Mouse (Mus musculus): ENCODE data around the gene Pgpep1.

Gene Pgpep1

DNA sequence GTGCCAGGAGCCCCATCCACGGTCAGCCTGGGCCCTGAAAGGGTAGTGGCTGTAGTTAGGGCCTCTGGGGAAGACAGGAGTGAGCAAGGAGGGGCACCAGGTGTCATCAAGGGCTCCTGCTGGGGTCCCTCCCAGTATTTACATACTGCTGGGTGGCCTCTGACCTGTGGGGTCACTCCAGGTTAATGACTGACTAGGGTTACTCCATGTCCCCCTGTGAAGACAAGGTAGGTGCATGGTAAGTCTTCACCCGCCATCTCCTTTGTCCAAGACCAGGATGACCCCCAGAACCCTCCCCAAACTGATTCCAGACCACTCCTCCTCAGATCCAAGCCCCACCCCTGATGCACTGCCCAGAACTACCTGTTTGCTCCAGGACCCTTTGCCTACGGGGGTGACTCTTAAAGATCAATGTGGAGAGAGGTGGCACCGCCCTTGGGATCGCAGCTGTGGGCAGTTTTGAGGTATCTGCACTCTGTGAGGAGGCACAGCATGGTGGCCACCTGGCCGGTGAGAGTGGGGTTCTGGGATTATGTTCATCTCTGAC lies 27.8 kb downstream of the Pgpep1 start, which contains the start of gene Gdf15:
TSS of gene Gdf15 (minus strand) at position 111 of the 547 bp plus-strand sequence.
- DNase-seq (ENCODE audit: low spot score): no peak

DNA sequence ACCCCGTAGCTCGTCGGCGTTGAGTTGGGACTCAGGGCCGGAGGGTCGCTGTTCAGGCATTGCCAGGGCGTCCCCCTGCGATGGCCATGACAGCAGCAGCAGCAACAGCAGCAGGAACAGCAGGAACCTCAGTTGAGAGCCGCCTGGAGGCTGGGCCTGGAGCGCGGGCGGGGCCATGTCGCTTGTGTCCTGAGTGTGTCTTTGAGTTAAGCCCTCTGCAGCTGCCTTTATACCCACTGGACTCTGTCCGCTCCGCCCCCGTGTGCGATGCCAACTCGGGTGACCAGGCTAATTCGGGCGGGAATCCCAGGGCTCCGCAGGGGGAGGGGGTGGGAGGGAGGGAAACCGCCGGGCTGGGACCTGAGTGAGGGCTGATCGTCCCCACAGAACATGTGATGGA lies 28.8 kb downstream of the Pgpep1 start:
- no peak for DNase-seq (ENCODE audit: low spot score)

DNA sequence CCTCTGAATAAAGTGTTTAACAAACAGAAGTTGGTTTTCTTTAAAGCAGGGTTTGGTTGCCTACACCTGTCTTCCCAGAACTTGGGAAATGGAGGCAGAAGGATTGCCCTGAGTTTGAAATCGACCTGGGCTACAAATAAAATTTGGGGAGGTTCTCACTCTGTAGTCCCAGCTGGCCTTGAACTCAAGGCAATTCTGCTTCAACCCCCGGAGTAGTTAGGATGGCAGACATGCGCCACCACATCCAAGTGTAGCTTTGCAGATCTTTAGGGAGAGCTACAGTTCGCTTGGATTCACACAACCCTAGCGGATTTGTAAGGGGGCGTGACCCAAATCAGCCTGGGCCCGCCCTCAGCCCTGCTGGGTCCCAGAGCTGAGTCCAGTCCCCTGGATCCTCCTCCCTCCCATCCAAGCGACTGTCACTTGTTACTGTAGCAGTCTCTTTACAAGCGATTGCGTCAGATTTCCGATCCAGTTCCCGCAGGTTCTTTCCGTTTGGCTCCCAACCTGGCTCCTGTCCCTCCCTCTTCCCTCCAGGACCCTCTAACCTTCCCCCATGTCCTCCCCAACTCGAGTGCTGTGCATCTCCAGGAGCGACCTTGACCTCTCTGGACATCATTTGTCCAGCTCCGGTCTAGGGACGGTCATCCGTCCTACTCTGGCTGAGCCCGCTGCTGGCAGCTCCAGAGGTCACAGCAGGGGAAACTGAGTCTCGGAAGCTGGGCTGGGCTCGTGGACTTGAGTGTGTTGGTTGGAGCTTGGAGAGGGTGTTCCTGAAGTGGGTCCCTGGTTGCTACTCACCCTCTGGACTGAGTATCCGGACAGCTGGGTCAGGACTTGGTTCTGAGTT lies 29.4 kb downstream of the Pgpep1 start:
- no peak for DNase-seq (ENCODE audit: low spot score)

DNA sequence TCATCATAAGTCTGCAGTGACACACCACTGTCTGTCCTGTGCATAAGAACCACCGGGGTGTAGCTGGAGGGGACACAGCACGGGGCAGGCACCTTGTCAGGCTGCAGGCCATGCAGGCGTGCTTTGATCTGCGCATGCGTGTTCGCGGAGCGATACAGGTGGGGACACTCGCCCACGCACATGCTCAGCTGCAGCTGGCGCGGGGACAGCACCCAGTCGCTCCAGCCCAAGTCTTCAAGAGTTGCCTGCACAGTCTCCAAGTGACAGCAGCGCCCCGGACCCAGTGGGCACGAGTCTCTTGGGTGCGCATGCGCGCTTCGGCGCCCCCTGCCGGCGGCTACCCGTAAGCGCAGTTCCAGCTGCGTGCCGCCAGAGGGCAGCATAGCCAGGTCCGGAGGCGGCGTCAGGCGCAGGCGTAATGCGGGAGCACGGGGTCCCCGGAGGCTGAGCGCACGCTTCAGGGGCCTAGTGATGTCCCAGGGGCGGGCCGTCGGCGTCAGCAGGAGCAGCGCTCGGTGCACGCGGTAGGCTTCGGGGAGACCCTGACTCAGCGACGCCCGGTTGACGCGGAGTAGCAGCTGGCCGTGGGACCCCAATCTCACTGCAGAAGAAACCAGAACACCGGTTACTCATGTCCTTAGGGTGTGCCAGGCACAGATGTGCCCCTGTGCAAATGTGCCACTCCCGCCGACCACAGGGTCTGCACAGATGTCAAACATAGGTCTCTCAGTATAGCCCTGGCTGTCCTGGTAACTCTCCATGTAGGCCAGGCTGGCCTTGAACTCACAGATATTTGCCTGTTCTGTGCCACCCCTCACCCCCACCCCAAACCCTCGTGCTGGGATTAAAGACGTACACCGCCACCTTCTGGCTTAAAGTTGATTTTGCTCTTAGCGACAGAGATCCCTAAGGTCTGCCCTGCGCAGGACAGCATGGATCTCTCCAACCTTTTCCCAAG lies 30.3 kb downstream of the Pgpep1 start:
- peak; percentile 93 for DNase-seq (ENCODE audit: low spot score)

DNA sequence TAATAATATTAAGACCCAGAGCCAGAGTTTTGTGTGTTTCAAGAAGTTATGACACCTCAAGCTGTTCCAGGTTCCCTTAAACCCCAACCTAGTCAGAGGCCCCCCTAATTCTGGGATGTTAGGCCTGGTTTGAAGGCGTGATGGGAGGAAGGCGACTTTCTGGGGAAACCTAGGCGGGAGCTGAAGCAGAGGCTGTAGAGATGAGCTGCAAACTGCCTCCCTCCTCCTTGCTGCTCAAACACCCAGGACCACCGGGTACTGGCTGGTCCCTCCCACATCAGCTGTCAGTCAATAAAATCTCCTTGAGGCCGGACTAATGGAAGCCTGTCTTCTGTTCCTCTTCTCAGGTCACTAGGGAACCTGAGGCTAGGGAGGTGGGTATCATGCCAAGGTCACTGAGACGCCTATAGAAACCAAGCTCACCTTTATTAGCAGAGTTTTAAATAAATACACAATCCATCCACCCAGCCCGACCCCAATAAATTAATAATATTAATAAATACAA lies 31.1 kb downstream of the Pgpep1 start:
- DNase-seq (ENCODE audit: low spot score): no peak

DNA sequence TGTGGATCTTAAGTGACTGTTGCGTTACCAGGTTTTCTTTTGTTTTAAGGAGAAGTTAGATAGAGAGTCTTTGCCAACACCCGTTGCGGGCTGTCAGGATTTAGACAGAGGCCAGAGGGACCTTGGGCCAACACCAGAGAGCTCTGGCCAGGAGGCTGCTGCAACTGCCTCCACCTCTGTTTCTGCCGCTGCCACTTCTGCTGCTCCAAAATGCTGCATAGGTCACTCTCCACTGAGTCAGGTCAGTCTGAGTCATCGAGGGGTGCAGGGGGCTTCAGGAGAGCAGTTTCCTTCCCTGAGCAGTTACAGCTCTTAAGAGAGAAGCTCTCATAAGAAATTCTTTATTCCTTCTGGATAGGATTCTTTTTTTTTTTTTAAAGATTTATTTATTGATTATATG lies 33.1 kb downstream of the Pgpep1 start:
- DNase-seq (ENCODE audit: low spot score): no peak

DNA sequence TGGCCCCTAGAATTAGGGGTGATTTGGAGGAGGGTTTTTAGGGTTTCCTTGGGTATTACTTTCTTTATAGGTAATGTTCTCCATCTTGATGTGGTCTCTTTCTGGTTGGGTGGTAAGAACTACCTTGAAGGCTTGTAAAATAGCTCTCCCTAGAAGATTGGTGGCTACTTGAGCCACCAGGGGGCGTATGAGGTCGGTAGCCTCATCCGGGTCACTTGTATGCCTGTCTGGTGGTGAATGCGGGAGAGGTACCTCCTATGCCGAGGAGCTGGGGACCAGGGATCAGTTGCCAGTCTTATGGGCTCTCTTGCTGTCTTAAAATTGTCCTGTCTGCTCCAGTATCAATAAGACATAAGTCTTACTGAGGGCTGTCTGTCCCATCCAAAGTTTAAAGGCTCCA lies 35.1 kb downstream of the Pgpep1 start:
- no peak for DNase-seq (ENCODE audit: low spot score)

DNA sequence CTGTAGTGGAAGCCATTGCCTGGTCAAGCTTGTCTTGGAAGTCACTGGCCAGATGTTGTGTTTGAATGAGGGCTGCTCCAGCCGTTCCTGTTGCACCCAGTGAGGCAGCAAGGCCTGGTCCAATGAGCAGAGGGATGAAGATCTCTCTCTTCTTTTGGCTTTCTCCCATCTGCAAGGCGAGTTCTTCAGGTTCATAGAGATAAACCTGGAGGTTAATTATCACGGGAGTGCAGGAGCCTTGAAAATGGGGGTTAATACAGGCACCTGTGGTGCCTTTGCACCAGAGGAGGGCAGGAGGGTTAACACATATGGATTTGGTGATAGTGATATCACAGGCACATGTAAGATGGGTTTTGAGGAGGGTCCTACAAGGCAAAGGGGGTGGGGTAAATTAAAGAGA lies 38.0 kb downstream of the Pgpep1 start:
- DNase-seq (ENCODE audit: low spot score): no peak

DNA sequence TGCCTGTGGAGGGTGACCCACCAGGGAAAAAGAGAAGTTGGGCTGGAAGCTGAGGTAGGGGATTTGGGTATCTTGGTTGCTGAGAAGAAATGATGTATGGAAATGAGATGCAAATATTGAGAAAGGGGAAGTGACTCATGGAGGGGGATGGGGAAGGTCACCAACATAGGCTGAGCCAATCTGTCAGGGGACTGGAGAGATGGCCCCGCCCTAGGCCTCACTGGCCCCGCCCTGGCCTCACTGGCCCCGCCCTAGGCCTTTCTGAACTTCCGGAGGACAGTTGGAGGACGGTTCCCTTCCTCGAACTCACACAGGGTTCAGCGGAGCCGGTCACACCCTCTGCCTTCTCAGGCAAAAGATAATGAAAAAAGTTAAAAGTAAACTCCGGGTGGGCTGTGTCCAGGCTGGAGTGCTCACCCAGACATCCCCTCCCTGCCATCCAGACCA lies 41.3 kb downstream of the Pgpep1 start:
- peak; percentile 63 for DNase-seq (ENCODE audit: low spot score)

DNA sequence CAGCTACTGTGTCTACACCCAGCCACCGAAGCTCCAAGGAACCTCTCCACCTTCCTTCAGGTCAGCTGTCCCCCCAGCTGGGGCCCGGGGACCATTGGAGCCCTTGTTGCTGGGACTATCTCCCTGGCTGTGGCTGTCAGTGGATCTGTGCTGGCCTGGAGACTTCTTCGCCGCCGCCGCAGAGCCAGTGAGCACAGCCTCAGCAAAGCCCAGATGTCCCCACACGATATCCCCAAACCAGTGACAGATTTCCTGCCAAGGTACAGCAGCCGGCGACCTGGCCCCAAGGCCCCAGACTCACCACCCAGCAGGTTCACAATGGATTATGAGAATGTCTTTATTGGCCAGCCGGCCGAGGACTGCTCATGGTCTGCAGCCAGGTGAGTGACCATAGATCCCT lies 42.2 kb downstream of the Pgpep1 start:
- DNase-seq (ENCODE audit: low spot score): no peak

DNA sequence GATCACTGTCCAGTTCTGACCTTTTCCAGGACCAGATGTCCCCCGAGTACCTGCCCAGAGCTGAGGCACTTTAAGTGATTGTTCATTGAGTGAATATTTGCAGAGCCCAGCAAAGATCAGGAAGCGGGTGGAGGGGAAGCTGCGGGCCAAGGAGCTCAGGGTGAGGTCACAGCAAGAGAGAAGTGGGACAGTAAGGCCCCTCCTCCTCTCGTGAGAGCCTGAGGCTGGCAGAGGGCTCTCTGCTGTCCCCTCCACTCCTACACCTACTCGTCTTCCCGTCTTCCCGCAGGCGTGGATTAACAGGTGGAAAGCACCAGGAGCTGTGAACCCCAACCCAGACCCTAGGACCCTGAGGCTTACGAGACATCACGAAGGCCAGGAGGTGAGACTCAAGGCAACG lies 43.5 kb downstream of the Pgpep1 start:
- no peak for DNase-seq (ENCODE audit: low spot score)

DNA sequence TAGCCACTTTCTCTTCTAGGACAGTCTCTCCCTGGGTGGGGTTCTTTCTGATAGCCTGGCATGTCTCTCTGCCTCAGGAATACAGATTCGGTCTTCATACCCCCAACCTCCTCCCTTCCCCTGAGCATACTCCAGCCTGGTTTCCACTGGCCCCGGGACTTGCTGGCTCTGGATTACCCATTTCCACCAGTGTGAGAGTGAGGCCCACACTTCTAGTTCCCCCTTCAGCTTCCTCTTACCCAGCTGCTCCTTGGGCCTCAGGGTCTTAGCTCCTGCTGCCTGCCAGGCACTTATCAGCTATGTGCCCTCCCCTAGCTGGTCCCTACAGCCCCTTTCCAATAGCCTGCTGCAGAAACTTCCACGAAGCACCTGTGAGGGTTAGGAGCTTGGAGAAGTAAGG lies 44.3 kb downstream of the Pgpep1 start, which contains the start of gene Lrrc25:
TSS of gene Lrrc25 (plus strand) at position 262 of the 400 bp plus-strand sequence.
- DNase-seq (ENCODE audit: low spot score): no peak

DNA sequence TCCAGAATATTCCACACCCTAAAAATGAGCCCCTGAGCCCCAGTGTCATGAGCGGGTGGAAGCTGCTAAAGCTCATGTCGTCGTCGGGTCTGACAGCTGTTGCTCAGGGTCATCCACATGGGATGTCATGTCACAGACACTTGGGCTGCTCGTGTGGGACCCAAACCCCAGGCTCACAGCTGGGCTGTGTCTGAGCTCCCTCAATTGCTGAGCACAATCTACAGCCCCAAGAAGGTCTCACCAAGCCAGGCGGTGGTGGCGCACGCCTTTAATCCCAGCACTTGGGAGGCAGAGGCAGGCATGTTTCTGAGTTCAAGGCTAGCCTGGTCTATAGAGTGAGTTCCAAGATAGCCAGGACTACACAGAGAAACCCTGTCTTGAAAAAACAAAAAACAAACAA lies 44.9 kb downstream of the Pgpep1 start:
- no peak for DNase-seq (ENCODE audit: low spot score)

DNA sequence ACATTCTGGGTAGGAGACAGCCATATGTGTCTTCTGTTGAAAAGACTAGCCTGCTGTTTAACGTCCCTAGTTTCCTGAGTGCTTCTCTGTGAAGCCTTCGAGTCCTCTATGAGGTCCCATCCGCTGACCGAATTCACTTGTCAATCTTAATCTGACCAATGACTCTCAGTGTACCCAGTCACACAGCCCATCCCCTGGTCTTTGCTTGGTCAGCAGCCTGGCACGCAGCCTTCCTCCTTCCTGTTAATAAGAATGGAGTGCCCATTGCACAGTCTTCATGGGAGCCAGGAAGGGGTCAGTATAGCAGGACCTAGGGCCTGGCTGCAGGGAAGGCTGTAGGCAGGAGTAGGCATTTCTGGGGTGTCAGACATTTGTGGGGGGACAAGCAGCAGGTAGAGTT lies 45.7 kb downstream of the Pgpep1 start:
- DNase-seq (ENCODE audit: low spot score): no peak

DNA sequence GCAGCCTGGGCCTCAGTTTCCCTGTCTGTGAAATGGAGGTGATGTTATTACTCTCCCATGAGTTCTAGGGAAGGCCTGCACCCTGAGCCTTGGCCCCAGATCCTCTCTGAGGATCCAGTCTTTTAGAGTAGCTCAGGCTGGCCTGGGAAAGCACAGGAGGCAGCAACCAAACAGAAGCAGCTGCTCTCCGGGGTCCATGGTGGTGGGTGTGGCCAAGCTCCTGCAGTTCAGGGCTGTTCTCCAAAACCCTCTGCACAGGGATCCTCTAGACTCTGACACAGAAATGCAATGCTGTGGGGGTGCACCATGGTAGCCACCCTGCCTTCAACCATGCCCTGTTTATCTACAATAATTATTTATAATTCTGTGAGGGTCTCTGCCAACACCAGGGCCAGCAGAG lies 46.4 kb downstream of the Pgpep1 start:
- no peak for DNase-seq (ENCODE audit: low spot score)

DNA sequence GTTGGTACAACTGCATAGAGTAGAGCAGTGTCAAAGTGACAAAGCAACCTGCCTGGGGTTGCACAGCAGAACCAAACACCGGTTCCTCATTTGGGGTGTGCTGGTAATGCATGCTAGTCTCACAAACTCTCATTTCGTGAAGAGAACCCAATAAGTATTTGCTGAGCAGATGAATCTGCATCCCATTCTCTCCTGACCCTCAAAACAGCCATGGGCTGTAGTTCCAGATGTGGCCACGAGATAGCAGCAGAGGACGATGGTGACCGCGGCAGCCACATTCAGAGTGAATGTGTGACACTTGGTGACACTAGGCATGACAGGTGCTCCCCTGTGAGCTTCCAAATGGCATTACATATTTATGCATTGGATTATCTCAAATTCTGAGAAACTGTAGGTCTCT lies 48.3 kb downstream of the Pgpep1 start:
- DNase-seq (ENCODE audit: low spot score): peak; percentile 91

DNA sequence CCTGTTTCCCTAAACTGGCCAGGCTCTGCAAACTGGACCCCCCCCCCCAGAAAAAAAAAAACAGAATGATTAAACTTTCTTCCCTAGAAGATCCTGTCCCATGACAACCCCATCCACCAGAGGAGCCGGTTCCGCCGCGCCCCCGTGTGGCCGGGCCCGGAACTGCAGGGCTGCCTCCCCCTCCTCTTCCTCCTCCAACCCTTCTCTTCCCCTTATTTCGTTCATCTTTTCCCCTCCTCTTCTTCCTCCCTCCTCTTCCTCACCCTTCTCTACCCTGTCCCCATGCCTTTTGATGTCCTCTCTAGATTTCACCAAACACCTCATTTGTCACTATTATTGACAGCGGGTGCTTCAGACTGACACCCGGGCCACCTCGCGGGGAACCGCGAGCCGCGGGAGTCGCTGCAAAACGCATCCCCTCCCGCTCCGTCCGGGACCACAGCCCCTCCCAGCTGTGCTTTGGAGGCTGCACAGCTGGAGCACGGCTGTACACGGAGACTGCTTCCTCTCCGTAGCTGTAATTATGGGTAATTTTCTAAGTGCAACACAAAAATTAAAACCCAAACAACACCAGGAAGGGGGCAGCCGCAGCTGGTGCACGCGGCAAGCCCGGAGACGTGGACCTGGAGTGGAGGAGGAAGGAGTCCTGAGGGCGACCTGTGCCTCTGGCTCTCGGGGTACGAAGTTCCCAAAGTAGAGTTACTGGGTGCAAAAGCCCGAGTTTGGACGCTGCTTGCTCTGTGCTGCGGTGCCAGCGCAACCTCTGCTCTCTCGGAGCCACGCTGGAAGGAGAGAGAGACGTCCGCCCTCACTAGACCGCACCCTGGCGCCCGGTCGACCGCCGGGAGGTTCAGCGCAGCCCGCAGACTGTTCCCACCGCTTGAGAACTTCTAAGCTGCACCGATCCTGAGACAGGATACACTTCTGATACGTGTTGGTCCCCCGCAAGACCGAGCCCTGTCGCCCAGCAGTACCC lies 49.1 kb downstream of the Pgpep1 start:
- peak; percentile 83 for DNase-seq (ENCODE audit: low spot score)

DNA sequence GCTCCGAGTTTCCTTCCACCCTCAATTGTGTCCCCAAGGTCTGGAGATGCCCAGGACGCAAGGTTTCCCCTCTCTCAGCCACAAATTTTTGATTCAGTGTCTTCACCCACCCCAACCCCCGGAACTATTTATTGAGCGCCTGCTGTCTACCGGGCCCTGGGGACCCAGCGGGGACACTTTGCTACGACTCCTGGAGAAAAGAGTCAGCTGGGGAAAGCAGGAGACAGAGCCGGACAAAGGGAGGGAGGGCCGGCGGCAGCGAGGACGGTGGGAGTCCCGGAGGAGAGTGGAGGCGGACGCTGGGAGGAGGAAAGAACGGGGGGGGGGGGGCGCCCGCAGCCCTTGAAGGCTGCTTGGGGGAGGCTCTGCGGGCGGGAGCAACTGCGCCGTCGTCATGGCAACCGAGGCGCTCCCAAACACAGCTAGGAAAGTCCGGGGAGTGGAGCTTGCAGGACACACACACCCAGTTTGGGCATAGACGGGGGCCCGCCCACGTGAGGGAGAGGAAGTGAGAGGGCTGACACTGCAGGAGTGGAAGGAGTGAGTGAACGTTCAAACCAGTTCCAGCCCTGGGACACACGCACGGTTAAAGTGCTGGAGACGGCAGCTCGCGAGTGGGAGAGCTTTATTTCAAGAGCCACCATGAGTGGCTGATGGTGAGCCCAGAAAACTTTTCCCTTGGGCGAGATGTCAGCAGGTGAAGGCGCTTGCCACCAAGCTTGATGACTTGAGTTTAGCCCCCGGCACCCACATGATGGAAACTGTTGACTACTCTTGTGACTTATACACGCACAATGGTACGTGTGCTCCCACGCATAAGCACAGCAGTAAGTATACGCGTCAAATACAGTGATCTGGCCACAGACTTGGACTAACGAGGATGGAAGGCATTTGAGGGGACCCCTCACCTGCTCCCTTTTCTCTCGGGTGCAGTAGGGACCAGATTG lies 50.1 kb downstream of the Pgpep1 start:
- DNase-seq (ENCODE audit: low spot score): peak; percentile 92

DNA sequence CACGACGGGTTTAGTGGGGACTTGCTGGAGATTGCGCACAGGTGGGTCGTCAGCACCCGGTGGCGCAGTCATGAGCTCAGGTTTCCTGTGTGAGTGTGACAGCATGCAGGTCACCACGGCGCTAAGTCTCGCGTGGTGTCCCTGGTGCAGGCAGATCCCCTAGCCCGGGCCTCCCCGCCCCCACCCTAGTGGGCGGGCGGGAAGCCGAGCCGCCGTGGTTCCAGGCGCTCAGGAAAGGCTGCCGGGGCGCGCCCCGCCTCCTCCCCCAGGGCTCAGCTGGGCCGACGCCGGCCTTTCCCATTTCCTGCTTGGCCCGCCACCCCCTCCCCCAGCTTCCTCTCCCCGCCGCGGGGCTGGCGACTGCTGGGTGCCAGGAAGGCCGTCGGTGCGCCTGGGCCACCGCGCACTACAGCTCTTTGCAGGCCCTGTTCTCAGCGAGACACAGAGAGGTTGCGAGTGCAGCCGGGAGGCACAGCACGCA lies 50.8 kb downstream of the Pgpep1 start:
- DNase-seq (ENCODE audit: low spot score): peak; percentile 82

Measured in layer of hippocampus, adult 11-12 months (tissue).